In the genomic region with DNA sequence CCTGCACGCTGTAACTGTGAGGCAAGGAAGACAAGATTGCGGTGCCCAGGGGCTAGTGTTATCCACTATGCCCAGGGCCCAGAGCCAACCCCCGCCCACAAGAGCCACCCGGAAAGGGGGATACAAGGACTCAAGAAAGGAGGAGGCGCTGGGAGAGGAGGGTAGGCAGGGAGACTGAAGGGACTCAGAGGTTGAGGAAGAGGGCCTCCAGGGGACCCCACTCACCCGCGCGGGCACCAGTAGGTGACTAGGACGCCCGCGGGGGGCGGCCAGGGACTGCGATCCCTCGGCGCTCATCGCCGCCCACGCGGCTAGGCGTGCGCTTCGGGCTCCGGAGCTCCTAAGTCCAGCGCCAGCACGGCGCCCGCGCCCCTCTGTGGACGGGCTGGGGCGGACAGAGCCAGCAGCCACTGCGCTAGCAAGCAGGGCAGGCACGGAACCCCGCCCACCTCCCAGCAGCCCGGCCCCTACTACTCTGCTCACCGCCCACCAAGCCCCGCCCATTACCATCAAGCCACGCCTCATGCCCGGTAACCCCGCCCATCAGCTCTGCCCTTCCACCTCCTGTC, we compare ENCODE assay signal across 8 mouse cellular contexts. TPM values are rescaled to one million over a fixed set of nuclear protein-coding genes. Genes with fewer than 3 reads are reported as not detected.
DNase-seq lines count a peak whose midpoint lies in the region; ATAC-seq and TF ChIP-seq lines count a peak whose summit lies in the region.

A gene (minus strand): TSS at position 443 of the 569 bp plus-strand sequence.

- peak; percentile 82 to 92 for DNase-seq in adrenal gland, adult (ENCODE audit: inconsistent age in 2 of 2, low spot score in 1 of 2)
- peak; percentile 46 to 59 for DNase-seq in gastrocnemius, adult 8-10 months (ENCODE audit: low spot score in 2 of 2)
- peak; percentile 58 to 70 for DNase-seq in layer of hippocampus, postnatal 14 days (ENCODE audit: low spot score in 2 of 2)
- DNase-seq in retina, postnatal 1 day = peak; percentile 91
- peak; percentile 75 to 85 for DNase-seq in urinary bladder, adult 18-20 months (ENCODE audit: low spot score in 2 of 2)

- H3K27me3 ChIP-seq in hindbrain, embryonic 15.5 days = 0 out of 2 replicates have a peak, but pooled peaks cover 3% of the 10 kb centered on the region
- no peaks in the 10 kb centered on the region for H3K27me3 ChIP-seq in lung, embryonic 16.5 days (ENCODE audit: control insufficient read depth, insufficient read depth, low read depth, low read length)

- no peaks in the 10 kb centered on the region for H3K9me3 ChIP-seq in hindbrain, embryonic 15.5 days
- no peaks in the 10 kb centered on the region for H3K9me3 ChIP-seq in lung, embryonic 16.5 days (ENCODE audit: control insufficient read depth, low read length)

- H3K36me3 ChIP-seq in hindbrain, embryonic 15.5 days = no peaks in the 10 kb centered on the region
- no peaks in the 10 kb centered on the region for H3K36me3 ChIP-seq in lung, embryonic 16.5 days (ENCODE audit: control insufficient read depth, insufficient read depth, low read length)

- 0 out of 2 replicates have a peak, but pooled peaks have one; percentile 20 for TF ChIP-seq POLR2A in cortical plate, adult 2 months (IDR thresholded peaks at IDR 0.05; ENCODE audit: extremely low read depth, insufficient read depth, low read length)

- WGBS in hindbrain, embryonic 15.5 days = under 1% methylated on average over 39 of the region's 39 CpGs
- 0% methylated on average over 36 of the region's 39 CpGs for WGBS in lung, embryonic 16.5 days

- peak within 1 kb of the TSS; percentile 79 for H3K9ac ChIP-seq in hindbrain, embryonic 15.5 days
- H3K9ac ChIP-seq in lung, embryonic 16.5 days (ENCODE audit: low read length) = peak within 1 kb of the TSS; percentile 73

- peak within 1 kb of the TSS; percentile 98 for H3K4me2 ChIP-seq in hindbrain, embryonic 15.5 days
- peak within 1 kb of the TSS; percentile 93 for H3K4me2 ChIP-seq in lung, embryonic 16.5 days (ENCODE audit: low read depth, low read length)

- peak within 1 kb of the TSS; percentile 73 for H3K4me3 ChIP-seq in cortical plate, adult 2 months (ENCODE audit: insufficient read depth, low read length)
- H3K4me3 ChIP-seq in hindbrain, embryonic 15.5 days = peak within 1 kb of the TSS; percentile 72
- peak within 1 kb of the TSS; percentile 63 for H3K4me3 ChIP-seq in lung, embryonic 16.5 days (ENCODE audit: low read length)

- TF ChIP-seq CTCF in cortical plate, adult 2 months (IDR thresholded peaks at IDR 0.05; ENCODE audit: extremely low read depth, insufficient read depth, low read length) = no peak

- ATAC-seq in hindbrain, embryonic 15.5 days (ENCODE audit: low FRiP score, low read depth) = peak; percentile 97
- ATAC-seq in lung, embryonic 16.5 days (ENCODE audit: low read depth) = peak; percentile 99

- H3K27ac ChIP-seq in cortical plate, adult 2 months (ENCODE audit: insufficient read depth, low read length) = peak within 1 kb of the TSS; percentile 35; the same call in 1 of the 2 replicates
- no peak within 1 kb of the TSS for H3K27ac ChIP-seq in hindbrain, embryonic 15.5 days (replicated peaks)
- H3K27ac ChIP-seq in lung, embryonic 16.5 days (ENCODE audit: low read length) = peak within 1 kb of the TSS; percentile 63

- peaks cover 3% of the 10 kb centered on the region; the same call in 1 of the 2 replicates for H3K4me1 ChIP-seq in cortical plate, adult 2 months (ENCODE audit: control insufficient read depth, insufficient read depth, low read length)
- H3K4me1 ChIP-seq in hindbrain, embryonic 15.5 days (replicated peaks) = peaks cover 14% of the 10 kb centered on the region
- no peaks in the 10 kb centered on the region; the same call in 1 of the 2 replicates for H3K4me1 ChIP-seq in lung, embryonic 16.5 days (replicated peaks; ENCODE audit: control insufficient read depth, insufficient read depth, low read length)

RNA-seq across cellular contexts. Expression of the gene that starts here (rescaled TPM):
- 2.4 and 2.6 TPM in 2 replicates for polyA plus RNA-seq in cortical plate, adult 2 months (2012; rRNA removed)
- total RNA-seq in gastrocnemius, adult 8-10 months (2022) = under 1 TPM in 2 of 4 experiments, not detected in 2; 0.34 to 0.41 TPM
- polyA plus RNA-seq in hindbrain, embryonic 15.5 days (2015; fragmentation: Nextera tagmentation; extraction: Ambion mirVana) = 3.6 and 3.7 TPM in 2 replicates
- total RNA-seq in layer of hippocampus, postnatal 14 days (2021) = 1 to 10 TPM; 3.1 to 4.9 TPM
- polyA plus RNA-seq in lung, embryonic 16.5 days (2015; fragmentation: Nextera tagmentation; extraction: Ambion mirVana) = 10.1 and 11.5 TPM in 2 replicates

Comparison
In these comparisons a context has a peak if more than half of its experiments do, and no peak if none do; other contexts are left out.
1. Peak in DNase-seq in gastrocnemius, adult 8-10 months; RNA of the gene not detected or under 1 TPM.